Mouse (Mus musculus): ENCODE data around the gene Gm3371. TPM values are rescaled to one million over a fixed set of nuclear protein-coding genes. Genes with fewer than 3 reads are reported as not detected.
"Not testable (repeated sequence)": the region's sequence is repeated elsewhere in the genome, so short reads cannot be mapped to it uniquely, and the experiment has no call there.

Gene Gm3371
- not detected for total RNA-seq (2021)

DNA sequence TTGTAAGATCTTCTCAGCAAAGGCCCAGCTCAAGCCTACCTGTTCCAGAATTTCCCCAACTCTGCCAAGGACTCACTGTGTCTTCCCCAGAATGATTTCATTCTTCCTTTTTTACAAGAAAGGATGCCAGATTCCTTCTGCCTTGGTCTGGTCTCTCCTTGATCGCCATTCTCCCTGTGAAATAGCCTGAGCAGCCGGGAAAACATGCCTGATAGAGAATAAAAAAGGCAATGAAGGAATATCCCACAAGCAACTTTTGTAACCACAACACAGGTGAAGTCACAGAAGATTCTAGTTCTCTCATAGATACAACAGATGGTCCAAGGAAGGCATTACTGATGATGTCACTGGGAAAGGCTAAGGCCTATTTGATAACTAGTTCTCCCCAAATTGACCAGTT lies at the start of gene Gm3371:
TSS of gene Gm3371 (minus strand) at position 101 of the 400 bp plus-strand sequence.
- DNase-seq (ENCODE audit: extremely low spot score in 1 of 2, low spot score in 1 of 2): not testable (repeated sequence)

DNA sequence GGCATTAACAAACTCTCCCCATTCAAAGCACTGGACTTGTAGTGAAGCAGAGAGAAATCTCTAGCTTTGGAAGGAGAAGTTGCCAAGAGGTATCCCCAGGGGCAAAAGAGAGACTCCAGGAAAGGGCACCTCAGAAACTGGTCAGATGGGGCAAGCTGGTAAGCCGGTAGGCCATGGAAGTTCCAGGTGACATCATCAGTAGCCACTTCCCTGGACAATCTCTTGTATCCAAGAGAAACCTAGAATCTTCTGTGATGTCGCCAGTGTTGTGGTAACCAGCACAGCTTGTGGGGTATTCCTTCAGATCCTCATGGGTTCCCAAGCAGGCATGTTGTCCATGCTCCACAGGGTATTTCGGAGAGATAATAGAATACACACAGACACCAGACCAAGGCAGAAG lies 22.8 kb upstream of the Gm3371 start, which contains the start of gene Gm8232:
TSS of gene Gm8232 (plus strand) at position 301 of the 400 bp plus-strand sequence.
- DNase-seq (ENCODE audit: extremely low spot score in 1 of 2, low spot score in 1 of 2): not testable (repeated sequence)

DNA sequence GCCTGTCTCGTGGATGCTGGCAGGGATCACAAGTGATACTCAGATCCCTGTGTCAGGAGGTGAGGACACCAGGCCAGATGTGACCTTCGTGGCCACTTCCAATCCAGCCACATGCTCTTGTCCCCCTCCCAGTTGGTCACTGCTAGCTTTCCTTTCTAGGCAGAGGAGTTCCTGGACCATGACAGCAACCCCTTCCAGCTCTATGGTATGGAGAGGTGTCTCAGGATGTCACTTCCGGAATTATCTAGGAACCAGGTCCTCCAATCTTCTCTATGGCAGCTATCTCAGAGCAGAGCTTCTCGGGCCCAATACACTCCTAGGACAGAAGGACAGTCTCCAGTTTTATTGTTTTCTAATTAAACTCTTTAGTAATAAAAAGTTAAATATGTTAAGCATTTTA lies 26.3 kb downstream of the Gm3371 start:
- DNase-seq (ENCODE audit: extremely low spot score in 1 of 2, low spot score in 1 of 2): not testable (repeated sequence)

DNA sequence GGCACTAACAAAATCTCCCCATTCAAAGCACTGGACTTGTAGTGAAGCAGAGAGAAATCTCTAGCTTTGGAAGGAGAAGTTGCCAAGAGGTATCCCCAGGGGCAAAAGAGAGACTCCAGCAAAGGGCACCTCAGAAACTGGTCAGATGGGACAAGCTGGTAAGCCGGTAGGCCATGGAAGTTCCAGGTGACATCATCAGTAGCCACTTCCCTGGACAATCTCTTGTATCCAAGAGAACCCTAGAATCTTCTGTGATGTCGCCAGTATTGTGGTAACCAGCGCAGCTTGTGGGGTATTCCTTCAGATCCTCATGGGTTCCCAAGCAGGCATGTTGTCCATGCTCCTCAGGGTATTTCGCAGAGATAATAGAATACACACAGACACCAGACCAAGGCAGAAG lies 45.4 kb downstream of the Gm3371 start, which contains the start of gene Gm8229:
TSS of gene Gm8229 (plus strand) at position 301 of the 400 bp plus-strand sequence.
- DNase-seq (ENCODE audit: extremely low spot score in 1 of 2, low spot score in 1 of 2): not testable (repeated sequence)

DNA sequence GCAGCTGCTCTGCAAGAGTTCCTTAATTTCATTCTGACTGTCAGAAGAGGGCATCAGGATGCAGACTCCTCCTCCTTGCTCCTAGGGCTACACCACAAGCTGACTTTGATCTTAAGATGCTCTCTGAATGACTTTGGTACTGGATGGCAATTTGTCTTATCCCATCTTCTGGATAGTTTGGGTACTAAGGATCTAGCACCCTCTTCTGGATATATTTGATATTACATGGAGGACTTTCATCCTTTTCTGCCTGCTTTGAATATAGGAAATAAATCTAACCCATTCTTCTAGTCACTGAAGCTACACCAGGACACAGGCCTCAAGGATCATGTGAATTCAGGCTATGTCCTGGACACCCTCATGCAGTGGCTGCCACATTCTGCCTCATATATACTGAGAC lies 48.2 kb downstream of the Gm3371 start:
- not testable (repeated sequence) for DNase-seq (ENCODE audit: extremely low spot score in 1 of 2, low spot score in 1 of 2)

DNA sequence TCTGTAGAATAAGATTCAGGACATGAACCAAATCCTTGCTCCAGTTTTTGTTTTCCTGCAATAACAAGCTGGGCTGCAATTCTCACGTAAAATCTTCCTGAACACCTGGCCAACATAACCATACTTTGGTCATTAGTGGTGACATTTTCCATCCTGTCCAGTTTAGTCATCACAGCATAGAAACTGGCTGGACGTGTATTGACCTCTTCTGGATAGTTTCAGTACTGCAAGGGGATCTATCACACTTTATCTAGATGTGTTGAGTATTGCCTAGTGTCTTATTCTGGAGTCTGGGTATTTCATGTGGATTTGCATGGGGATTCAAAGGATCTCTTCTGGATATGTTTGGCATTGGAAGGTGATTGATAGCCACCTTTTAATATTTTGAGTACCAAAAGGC lies 49.1 kb downstream of the Gm3371 start:
- DNase-seq (ENCODE audit: extremely low spot score in 1 of 2, low spot score in 1 of 2): not testable (repeated sequence)

Other genes starting within 250 kb of the Gm3371 start
- gene Gm8212, start 213.0 kb downstream of the Gm3371 start, total RNA-seq (2021): not detected
- gene 4930503E14Rik, start 197.4 kb downstream of the Gm3371 start, total RNA-seq (2021): not detected
- not detected for gene Gm8220, start 125.1 kb downstream of the Gm3371 start, total RNA-seq (2021)
- gene Gm5930, start 72.1 kb downstream of the Gm3371 start, total RNA-seq (2021): not detected
- not detected for gene Gm8229, start 45.3 kb downstream of the Gm3371 start, total RNA-seq (2021)
- not detected for gene Gm8232, start 22.9 kb upstream of the Gm3371 start, total RNA-seq (2021)
- not detected for gene BC061237, start 81.8 kb upstream of the Gm3371 start, total RNA-seq (2021)
- gene Gm17093, start 107.6 kb upstream of the Gm3371 start, total RNA-seq (2021): not detected
- gene Gm8247, start 172.5 kb upstream of the Gm3371 start, total RNA-seq (2021): not detected
- not detected for gene Gm5624, start 217.2 kb upstream of the Gm3371 start, total RNA-seq (2021)

Data from layer of hippocampus, postnatal 25 days (tissue).